Mouse (Mus musculus): ENCODE results near the gene Deaf1.
"Not testable (repeated sequence)": the region's sequence is repeated elsewhere in the genome, so short reads cannot be mapped to it uniquely, and the experiment has no call there.

The Deaf1 gene

DNA sequence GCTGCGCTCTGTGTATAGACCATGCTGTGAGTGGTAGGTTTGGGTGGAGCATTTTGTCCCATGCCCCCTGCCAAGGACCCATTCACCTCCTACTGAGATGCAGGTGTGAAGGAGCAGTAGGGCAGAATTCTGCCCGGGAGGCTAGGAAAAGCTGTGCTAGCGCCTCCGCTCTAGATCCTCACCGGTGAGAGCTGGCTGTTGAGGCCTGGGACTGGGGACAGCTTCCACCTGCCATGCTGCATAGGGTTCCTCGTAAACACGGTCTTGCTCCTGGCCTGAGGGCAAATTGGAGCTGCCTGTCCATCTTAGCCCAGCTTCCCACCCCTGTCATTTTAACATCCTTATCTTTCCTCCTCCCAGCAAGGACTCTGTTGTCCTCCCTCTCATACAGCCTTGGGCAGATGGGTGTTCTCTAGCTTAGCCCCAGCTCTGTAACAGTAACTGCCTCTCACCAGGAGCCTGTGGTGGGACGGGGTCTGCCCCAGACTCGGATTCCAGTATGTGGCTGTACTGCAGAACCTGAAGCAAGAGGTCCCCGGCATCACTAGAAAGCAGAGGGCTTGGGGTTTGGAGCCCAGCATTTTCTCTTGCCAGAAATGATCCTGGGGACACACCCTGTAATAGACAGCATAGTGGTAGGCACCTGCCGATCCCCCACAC, 63.3 kb downstream of the Deaf1 start:
- no peak for DNase-seq (ENCODE audit: low spot score in 2 of 2)

DNA sequence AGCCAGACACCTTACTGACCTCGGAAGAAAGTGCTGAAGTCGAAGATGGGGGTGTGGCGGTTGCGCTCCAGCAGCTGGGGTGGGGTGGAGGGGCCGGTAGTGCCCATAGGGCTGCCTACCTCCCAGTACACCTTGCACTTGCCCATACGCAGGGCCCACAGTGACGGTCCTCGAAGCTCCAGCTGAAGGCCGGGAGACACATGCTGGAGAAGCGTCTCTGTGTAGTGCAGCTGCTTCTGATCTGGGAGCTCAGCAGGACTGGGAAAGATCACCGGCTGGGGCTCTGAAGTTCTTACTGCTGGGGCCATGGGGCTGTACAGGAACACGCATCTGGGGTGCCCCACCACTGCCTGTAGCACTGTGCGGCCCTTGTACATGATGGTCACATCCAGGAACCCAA, 63.9 kb downstream of the Deaf1 start:
- DNase-seq (ENCODE audit: low spot score in 2 of 2), result no peak

DNA sequence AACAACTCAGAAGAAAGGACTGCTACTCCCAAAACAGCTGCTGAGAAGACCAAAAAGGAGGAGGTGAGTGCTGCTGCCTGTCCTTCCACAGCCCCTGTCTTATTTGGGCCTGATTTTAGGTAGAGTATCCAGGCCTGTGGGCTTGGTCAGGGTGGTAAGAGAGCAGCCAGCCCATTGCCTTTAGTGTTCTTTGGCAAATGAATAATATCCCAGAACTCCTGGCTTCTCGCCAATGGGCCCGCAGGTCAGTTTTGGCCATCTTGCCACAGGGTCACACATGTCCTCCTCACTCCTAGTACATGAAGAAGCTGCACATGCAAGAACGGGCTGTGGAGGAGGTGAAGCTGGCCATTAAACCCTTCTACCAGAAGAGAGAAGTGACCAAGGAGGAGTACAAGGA, 66.0 kb downstream of the Deaf1 start:
- DNase-seq (ENCODE audit: low spot score in 2 of 2), result no peak

DNA sequence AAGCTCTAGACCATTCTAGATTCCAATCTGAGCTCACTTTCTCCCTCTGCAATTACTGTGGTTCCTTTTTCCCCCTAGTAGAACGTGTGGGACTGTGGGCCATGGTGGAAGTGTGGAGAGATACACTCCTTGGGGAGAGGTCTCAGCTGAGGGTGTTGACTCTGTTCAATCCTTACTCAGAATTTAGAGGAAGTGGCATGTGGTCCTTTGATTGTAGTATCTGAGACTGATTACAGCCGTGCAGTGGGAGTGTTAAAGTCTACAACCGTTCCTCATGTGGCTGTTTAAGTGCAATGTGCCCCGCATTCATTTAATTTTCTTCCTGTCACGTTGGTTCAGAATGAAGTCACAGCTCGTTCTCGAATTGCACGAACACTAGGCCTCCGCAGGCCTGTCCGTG, 71.3 kb downstream of the Deaf1 start:
- no peak for DNase-seq (ENCODE audit: low spot score in 2 of 2)

DNA sequence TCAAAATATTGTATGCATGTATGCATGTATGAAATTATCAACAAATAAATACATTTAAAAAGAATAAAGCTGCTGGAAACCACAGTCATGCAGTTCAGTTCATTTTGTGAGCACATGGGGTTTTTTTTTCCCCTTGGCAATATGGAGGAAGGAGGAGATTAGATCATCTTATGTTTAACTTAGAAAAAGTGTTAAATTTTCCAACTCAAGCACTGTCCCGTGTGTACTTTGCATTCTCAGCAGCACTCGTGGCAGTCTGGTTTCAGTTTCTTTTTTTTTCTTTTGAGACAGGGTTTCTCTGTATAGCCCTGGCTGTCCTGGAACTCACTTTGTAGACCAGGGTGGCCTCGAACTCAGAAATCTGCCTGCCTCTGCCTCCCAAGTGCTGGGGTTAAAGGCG, 77.0 kb downstream of the Deaf1 start:
- not testable (repeated sequence) for DNase-seq (ENCODE audit: low spot score in 2 of 2)

Data from frontal cortex, postnatal 36 days (tissue).